Mouse (Mus musculus): ENCODE measurements at regions not wholly inside any gene's neighbourhood (a gene's known extent, or its start where the extent isn't known, plus 50 kb on each side); places are given as distances from the start of the nearest gene placed in this dataset.

- TF ChIP-seq CTCF (IDR thresholded peaks at IDR 0.05): no peak
- TF ChIP-seq POLR2A (IDR thresholded peaks at IDR 0.05; ENCODE audit: insufficient read depth, low read depth, low read length): no peak
- no peak for TF ChIP-seq EP300 (IDR thresholded peaks at IDR 0.05; ENCODE audit: insufficient read depth, low read depth, low read length)
Observed at GRCm38 (mm10) chr8:118114253-118114652, 169.3 kb upstream of the Cdh13 start.

Measured in heart, adult 2 months (tissue).